Comparison of ENCODE assay signal across 9 mouse cellular contexts in genomic region chr2:102005377-102006007, GRCm38 (mm10).
DNase-seq lines count a peak whose midpoint lies in the region; ATAC-seq and TF ChIP-seq lines count a peak whose summit lies in the region.
"Had no signal": no experiment of that assay in that cellular context is flagged by ENCODE, and none has a peak within 500 bp of the region (broad histone marks: within the 10 kb centered on the region; RNA-seq: fewer than 3 reads in every experiment).

No protein-coding gene starts in this region.

- TF ChIP-seq CTCF in G1E (IDR thresholded peaks at IDR 0.05; ENCODE audit: low read depth, low read length), result no peak

- H3K36me3 ChIP-seq in heart, embryonic 10.5 days, result no peaks in the 10 kb centered on the region
- H3K36me3 ChIP-seq in G1E (replicated peaks), result no peaks in the 10 kb centered on the region
- no peaks in the 10 kb centered on the region for H3K36me3 ChIP-seq in forebrain, embryonic 14.5 days (ENCODE audit: control insufficient read depth, insufficient read depth, low read length)
- H3K36me3 ChIP-seq in liver, embryonic 16.5 days (ENCODE audit: control insufficient read depth, insufficient read depth), result no peaks in the 10 kb centered on the region

- H3K4me2 ChIP-seq in forebrain, embryonic 14.5 days (ENCODE audit: low read length), result no peak overlapping the region
- H3K4me2 ChIP-seq in liver, embryonic 16.5 days (ENCODE audit: low read depth, low read length), result no peak overlapping the region

- WGBS in heart, embryonic 10.5 days, result 6% methylated on average over 8 of the region's 8 CpGs
- WGBS in forebrain, embryonic 14.5 days, result 20% methylated on average over 8 of the region's 8 CpGs
- WGBS in liver, embryonic 16.5 days (ENCODE audit: insufficient replicate concordance), result 32% methylated on average over 8 of the region's 8 CpGs

- no peaks in the 10 kb centered on the region for H3K27me3 ChIP-seq in heart, embryonic 10.5 days (ENCODE audit: insufficient read depth, poor library complexity, severe bottlenecking)
- peaks cover 18% of the 10 kb centered on the region for H3K27me3 ChIP-seq in G1E (ENCODE audit: insufficient read depth, low read length)
- no peaks in the 10 kb centered on the region for H3K27me3 ChIP-seq in forebrain, embryonic 14.5 days (replicated peaks; ENCODE audit: control insufficient read depth, insufficient read depth, low read length)
- no peaks in the 10 kb centered on the region for H3K27me3 ChIP-seq in liver, embryonic 16.5 days (ENCODE audit: control insufficient read depth, insufficient read depth, low read depth, low read length)

- DNase-seq in heart, embryonic 10.5 days (ENCODE audit: low spot score), result peak; percentile 85
- no peak for DNase-seq in heart, adult 11 months
- DNase-seq in G1E (ENCODE audit: low spot score), result peak; percentile 8
- no peak for DNase-seq in forebrain, embryonic 14.5 days (ENCODE audit: low spot score)
- no peak for DNase-seq in spleen, adult 18-20 months
- no peak for DNase-seq in adrenal gland, postnatal 36 days
- DNase-seq in layer of hippocampus, adult 18-20 months (ENCODE audit: low spot score in 2 of 2), result no peak

- H3K4me3 ChIP-seq in heart, embryonic 10.5 days, result peak overlapping the region; percentile 37
- H3K4me3 ChIP-seq in G1E (ENCODE audit: low read depth, low read length), result peak overlapping the region; percentile 56; the same call in 1 of the 2 replicates
- no peak overlapping the region for H3K4me3 ChIP-seq in forebrain, embryonic 14.5 days (ENCODE audit: low read depth, low read length)
- H3K4me3 ChIP-seq in liver, embryonic 16.5 days (ENCODE audit: low read depth, low read length), result no peak overlapping the region
- H3K4me3 ChIP-seq: erythroblast, embryonic 14.5 days had no signal

- peak overlapping the region; percentile 36 for H3K9ac ChIP-seq in forebrain, embryonic 14.5 days (ENCODE audit: low read length)
- H3K9ac ChIP-seq in liver, embryonic 16.5 days (ENCODE audit: low read depth, low read length), result no peak overlapping the region

- H3K27ac ChIP-seq in heart, embryonic 10.5 days, result peak overlapping the region; percentile 90
- H3K27ac ChIP-seq in forebrain, embryonic 14.5 days (ENCODE audit: low read depth, low read length), result peak overlapping the region; percentile 77
- 0 out of 2 replicates have a peak overlapping the region, but pooled peaks have one; percentile 11 for H3K27ac ChIP-seq in liver, embryonic 16.5 days (ENCODE audit: low read length)

- no peaks in the 10 kb centered on the region for H3K9me3 ChIP-seq in heart, embryonic 10.5 days
- H3K9me3 ChIP-seq in G1E (replicated peaks), result no peaks in the 10 kb centered on the region
- no peaks in the 10 kb centered on the region for H3K9me3 ChIP-seq in forebrain, embryonic 14.5 days (replicated peaks; ENCODE audit: control insufficient read depth, low read length)
- no peaks in the 10 kb centered on the region for H3K9me3 ChIP-seq in liver, embryonic 16.5 days (replicated peaks; ENCODE audit: control insufficient read depth, low read length)

- ATAC-seq in G1E (ENCODE audit: extremely low read depth, insufficient number of reproducible peaks, low FRiP score, poor library complexity, severe bottlenecking), result peak; percentile 87
- no peak for ATAC-seq in forebrain, embryonic 14.5 days
- ATAC-seq in liver, embryonic 16.5 days (ENCODE audit: low read depth), result no peak

- H3K4me1 ChIP-seq in heart, embryonic 10.5 days, result peaks cover 78% of the 10 kb centered on the region
- peaks cover 31% of the 10 kb centered on the region for H3K4me1 ChIP-seq in G1E (ENCODE audit: insufficient read depth, low read depth, low read length)
- peaks cover 77% of the 10 kb centered on the region for H3K4me1 ChIP-seq in forebrain, embryonic 14.5 days (ENCODE audit: control insufficient read depth, insufficient read depth, low read length)
- H3K4me1 ChIP-seq in liver, embryonic 16.5 days (ENCODE audit: control insufficient read depth, low read depth, low read length), result no peaks in the 10 kb centered on the region; the same call in none of the 2 replicates

Comparison
In these comparisons a context has a peak if more than half of its experiments do, and no peak if none do; other contexts are left out.
1. DNase-seq: peak in heart, embryonic 10.5 days (single experiment) and G1E (single experiment); none in heart, adult 11 months (single experiment), forebrain, embryonic 14.5 days (single experiment), spleen, adult 18-20 months (0 of 2), adrenal gland, postnatal 36 days (0 of 2) and layer of hippocampus, adult 18-20 months (0 of 2).
2. H3K27ac ChIP-seq: peak in every context shown above with its lines; median percentile 90 in heart, embryonic 10.5 days; 77 in forebrain, embryonic 14.5 days; 11 in liver, embryonic 16.5 days.
3. H3K4me3 ChIP-seq: peak in heart, embryonic 10.5 days (single experiment) and G1E (single experiment); none in forebrain, embryonic 14.5 days (single experiment) and liver, embryonic 16.5 days (single experiment).